Mouse (Mus musculus) heart, embryonic 10.5 days (tissue): ENCODE measurements at regions not wholly inside any gene's neighbourhood (a gene's known extent, or its start where the extent isn't known, plus 50 kb on each side); places are given as distances from the start of the nearest gene placed in this dataset.
"Not testable (repeated sequence)": the region's sequence is repeated elsewhere in the genome, so short reads cannot be mapped to it uniquely, and the experiment has no call there.

Experiments used
- DNase-seq: peaks from one replicate; pipeline ENCODE4 v3.0.0-alpha.2; 2017; ENCODE audit warnings: low spot score
- H3K27ac ChIP-seq: fragments of 300-500 bp; sonication (generic); 2 replicates; pipeline ENCODE4 v1.5.1; 2016; ENCODE audit warnings: mild to moderate bottlenecking
- H3K27me3 ChIP-seq: fragments of 300-500 bp; sonication (generic); 2 replicates; pipeline ENCODE4 v1.6.1; 2016; ENCODE audit warnings: mild to moderate bottlenecking; ENCODE audit not compliant: poor library complexity, insufficient read depth, severe bottlenecking
- H3K36me3 ChIP-seq: fragments of 300-500 bp; sonication (generic); 2 replicates; pipeline ENCODE4 v1.6.1; 2016; ENCODE audit warnings: mild to moderate bottlenecking, moderate library complexity
- H3K4me1 ChIP-seq: fragments of 300-500 bp; sonication (generic); 2 replicates; pipeline ENCODE4 v1.6.1; 2016; ENCODE audit warnings: mild to moderate bottlenecking
- H3K4me3 ChIP-seq: fragments of 300-500 bp; sonication (generic); 2 replicates; pipeline ENCODE4 v1.5.1; 2016; ENCODE audit warnings: mild to moderate bottlenecking, moderate library complexity
- H3K9me3 ChIP-seq: fragments of 300-500 bp; sonication (generic); 2 replicates; pipeline ENCODE4 v1.6.1; 2016; ENCODE audit warnings: mild to moderate bottlenecking, moderate library complexity
- WGBS: fragments of 180-500 bp; shearing (Covaris S2); methylation state at CpG from one replicate; pipeline ENCODE4 v1.1.7; 2016; 5-methylcytosine and 5-hydroxymethylcytosine counted together

GRCm38 (mm10) chr15:91916946-91917345 is 78.9 kb downstream of the Smgc start:
- Histone ChIP-seq H3K4me3 (no peak overlapping the region), H3K27ac (no peak overlapping the region), H3K4me1 (no peaks in the 10 kb centered on the region), H3K9me3 (no peaks in the 10 kb centered on the region), H3K27me3 (no peaks in the 10 kb centered on the region), H3K36me3 (no peaks in the 10 kb centered on the region)
- 61% methylated on average over 3 of the region's 3 CpGs for WGBS
- DNase-seq, result no peak

GRCm38 (mm10) chr15:91917877-91918276 is 79.8 kb downstream of the Smgc start:
- no peak overlapping the region for H3K27ac ChIP-seq
- H3K4me3 ChIP-seq, result no peak overlapping the region
- H3K9me3 ChIP-seq, result no peaks in the 10 kb centered on the region
- H3K36me3 ChIP-seq, result no peaks in the 10 kb centered on the region
- no peaks in the 10 kb centered on the region for H3K27me3 ChIP-seq
- WGBS, result 47% methylated on average over 4 of the region's 4 CpGs
- H3K4me1 ChIP-seq, result no peaks in the 10 kb centered on the region
- peak; percentile 74 for DNase-seq

GRCm38 (mm10) chr15:91924542-91924941 is 86.5 kb downstream of the Smgc start:
- no peaks in the 10 kb centered on the region for H3K9me3 ChIP-seq
- no peaks in the 10 kb centered on the region for H3K36me3 ChIP-seq
- H3K27me3 ChIP-seq, result no peaks in the 10 kb centered on the region
- no peak for DNase-seq
- H3K27ac ChIP-seq, result no peak overlapping the region
- 74% methylated on average over 4 of the region's 4 CpGs for WGBS
- no peaks in the 10 kb centered on the region for H3K4me1 ChIP-seq
- H3K4me3 ChIP-seq, result no peak overlapping the region

GRCm38 (mm10) chr15:91927492-91927891 is 89.4 kb downstream of the Smgc start:
- DNase-seq, result no peak
- H3K36me3 ChIP-seq, result no peaks in the 10 kb centered on the region
- H3K9me3 ChIP-seq, result no peaks in the 10 kb centered on the region
- no peak overlapping the region for H3K27ac ChIP-seq
- 21% methylated on average over 3 of the region's 3 CpGs for WGBS
- H3K4me3 ChIP-seq, result no peak overlapping the region
- no peaks in the 10 kb centered on the region for H3K4me1 ChIP-seq
- no peaks in the 10 kb centered on the region for H3K27me3 ChIP-seq

DNA sequence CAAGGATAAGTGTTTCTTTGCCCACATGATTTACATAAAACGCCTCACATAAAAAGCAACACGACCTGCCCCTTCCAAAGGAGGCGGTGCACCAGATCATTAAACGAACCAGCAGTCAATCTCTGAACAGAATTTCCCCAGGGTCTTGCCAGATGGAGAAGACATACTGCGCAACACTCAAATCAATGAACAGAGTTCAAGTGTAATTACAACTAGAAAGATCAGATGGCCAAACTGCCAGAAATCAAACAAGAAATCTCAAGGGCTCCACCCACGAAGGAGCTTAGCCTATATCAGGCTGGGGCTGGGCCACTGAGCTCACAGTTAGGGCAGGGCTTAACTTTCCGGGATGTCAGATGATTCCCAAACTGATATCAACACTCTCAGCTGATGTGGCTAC is 90.4 kb downstream of the Smgc start:
- Histone ChIP-seq H3K4me3 (no peak overlapping the region), H3K27me3 (no peaks in the 10 kb centered on the region), H3K4me1 (no peaks in the 10 kb centered on the region), H3K27ac (no peak overlapping the region), H3K9me3 (no peaks in the 10 kb centered on the region), H3K36me3 (no peaks in the 10 kb centered on the region)
- no peak for DNase-seq
- 77% methylated on average over 7 of the region's 7 CpGs for WGBS

DNA sequence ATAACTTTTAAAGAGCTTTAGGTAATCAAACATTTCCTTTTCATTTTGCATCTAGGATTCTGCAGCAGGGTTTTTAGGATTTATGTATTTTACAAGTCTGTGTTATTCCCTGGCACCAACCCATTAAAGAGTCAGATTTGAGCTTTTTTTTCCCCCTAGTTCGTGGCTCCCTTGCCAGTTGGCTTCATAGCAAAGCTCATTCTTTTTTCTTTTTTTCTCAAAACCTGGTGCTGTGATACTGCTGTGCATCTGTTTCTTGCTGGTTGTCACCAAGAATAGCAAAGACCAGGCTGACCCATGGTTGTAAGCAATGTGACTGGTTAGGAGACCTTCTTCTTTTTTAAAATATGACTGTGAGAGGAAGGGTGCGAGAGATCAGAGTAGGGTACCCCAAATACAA is 93.7 kb upstream of the Cntn1 start:
- no peak overlapping the region for H3K4me3 ChIP-seq
- no peaks in the 10 kb centered on the region for H3K27me3 ChIP-seq
- WGBS, result 65% methylated on average over 2 of the region's 2 CpGs
- H3K4me1 ChIP-seq, result no peaks in the 10 kb centered on the region
- no peak for DNase-seq
- no peak overlapping the region for H3K27ac ChIP-seq
- no peaks in the 10 kb centered on the region for H3K36me3 ChIP-seq
- no peaks in the 10 kb centered on the region for H3K9me3 ChIP-seq

DNA sequence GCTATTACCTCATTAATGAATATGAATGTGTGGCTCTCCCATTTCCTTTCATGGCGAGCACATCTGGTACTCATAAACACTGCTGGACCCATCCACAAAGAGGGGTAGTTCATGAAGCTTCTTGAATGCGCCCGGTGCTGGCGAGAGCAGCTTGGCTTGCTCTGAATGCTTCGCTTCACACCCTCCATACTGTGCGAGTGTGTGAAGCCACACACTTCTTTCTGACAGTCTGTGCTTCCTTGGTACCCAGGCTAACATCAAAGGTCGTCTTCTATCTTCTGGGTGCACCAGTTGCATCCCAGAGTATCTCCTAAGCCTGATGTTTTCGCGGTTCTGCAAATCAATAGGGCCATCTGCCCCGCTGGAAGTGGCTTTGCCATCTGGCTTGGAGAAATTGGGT is 85.8 kb upstream of the Cntn1 start:
- no peak for DNase-seq
- 76% methylated on average over 10 of the region's 10 CpGs for WGBS
- no peak overlapping the region for H3K4me3 ChIP-seq
- H3K4me1 ChIP-seq, result no peaks in the 10 kb centered on the region
- H3K9me3 ChIP-seq, result no peaks in the 10 kb centered on the region
- no peak overlapping the region for H3K27ac ChIP-seq
- no peaks in the 10 kb centered on the region for H3K27me3 ChIP-seq
- no peaks in the 10 kb centered on the region for H3K36me3 ChIP-seq

GRCm38 (mm10) chr15:91969378-91969777 is 81.6 kb upstream of the Cntn1 start:
- H3K4me3 ChIP-seq, result no peak overlapping the region
- DNase-seq, result no peak
- no peaks in the 10 kb centered on the region for H3K27me3 ChIP-seq
- 30% methylated on average over 10 of the region's 10 CpGs for WGBS
- H3K4me1 ChIP-seq, result no peaks in the 10 kb centered on the region
- no peak overlapping the region for H3K27ac ChIP-seq
- no peaks in the 10 kb centered on the region for H3K36me3 ChIP-seq
- H3K9me3 ChIP-seq, result no peaks in the 10 kb centered on the region

DNA sequence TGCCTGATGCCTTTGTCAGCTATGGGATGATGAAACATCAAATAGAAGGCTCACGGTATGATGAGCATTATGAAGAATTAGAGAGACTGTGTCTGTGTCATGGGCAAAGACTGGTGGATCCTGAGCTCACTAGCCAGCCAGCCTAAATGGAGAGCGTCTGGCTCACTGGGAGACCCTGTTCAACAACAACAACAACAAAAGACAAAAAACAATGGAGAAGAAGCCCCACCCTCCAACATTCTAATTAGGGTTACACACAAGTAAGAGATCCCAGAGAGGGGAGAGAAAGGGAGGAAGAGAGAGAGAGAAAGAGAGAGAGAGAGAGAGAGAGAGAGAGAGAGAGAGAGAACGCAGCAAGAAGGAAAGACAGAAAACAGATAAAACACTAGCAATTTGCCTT is 79.6 kb upstream of the Cntn1 start:
- Histone ChIP-seq H3K36me3 (no peaks in the 10 kb centered on the region), H3K27ac (no peak overlapping the region), H3K27me3 (no peaks in the 10 kb centered on the region), H3K4me3 (no peak overlapping the region), H3K9me3 (no peaks in the 10 kb centered on the region), H3K4me1 (no peaks in the 10 kb centered on the region)
- 79% methylated on average over 3 of the region's 3 CpGs for WGBS
- DNase-seq, result no peak

DNA sequence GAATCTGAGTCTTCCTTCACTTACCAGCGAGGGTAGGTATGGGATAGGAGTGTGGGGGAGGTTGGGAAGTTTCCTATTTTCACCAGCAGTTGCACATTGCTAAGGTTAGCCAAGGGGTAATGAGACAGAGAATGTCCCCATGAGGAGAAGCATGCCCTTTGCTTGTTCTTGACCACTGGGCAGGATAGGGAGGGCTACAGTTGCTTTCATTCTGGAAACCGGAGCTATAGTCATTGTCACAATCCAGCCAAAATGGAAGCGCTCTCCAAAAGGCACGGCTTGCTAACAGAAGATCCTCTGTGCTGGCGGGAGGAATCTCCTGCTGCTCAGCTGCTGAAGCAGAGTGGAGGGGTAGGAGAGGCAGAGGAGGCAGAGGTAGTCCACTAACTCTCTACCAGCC is 79.1 kb upstream of the Cntn1 start:
- H3K27ac ChIP-seq, result no peak overlapping the region
- WGBS, result 31% methylated on average over 5 of the region's 5 CpGs
- H3K36me3 ChIP-seq, result no peaks in the 10 kb centered on the region
- no peaks in the 10 kb centered on the region for H3K9me3 ChIP-seq
- no peaks in the 10 kb centered on the region for H3K4me1 ChIP-seq
- H3K4me3 ChIP-seq, result no peak overlapping the region
- no peak for DNase-seq
- no peaks in the 10 kb centered on the region for H3K27me3 ChIP-seq

GRCm38 (mm10) chr15:91975606-91976005 is 75.4 kb upstream of the Cntn1 start:
- H3K36me3 ChIP-seq, result no peaks in the 10 kb centered on the region
- DNase-seq, result no peak
- 75% methylated on average over 2 of the region's 2 CpGs for WGBS
- no peaks in the 10 kb centered on the region for H3K4me1 ChIP-seq
- H3K27me3 ChIP-seq, result no peaks in the 10 kb centered on the region
- no peaks in the 10 kb centered on the region for H3K9me3 ChIP-seq
- no peak overlapping the region for H3K4me3 ChIP-seq
- no peak overlapping the region for H3K27ac ChIP-seq

DNA sequence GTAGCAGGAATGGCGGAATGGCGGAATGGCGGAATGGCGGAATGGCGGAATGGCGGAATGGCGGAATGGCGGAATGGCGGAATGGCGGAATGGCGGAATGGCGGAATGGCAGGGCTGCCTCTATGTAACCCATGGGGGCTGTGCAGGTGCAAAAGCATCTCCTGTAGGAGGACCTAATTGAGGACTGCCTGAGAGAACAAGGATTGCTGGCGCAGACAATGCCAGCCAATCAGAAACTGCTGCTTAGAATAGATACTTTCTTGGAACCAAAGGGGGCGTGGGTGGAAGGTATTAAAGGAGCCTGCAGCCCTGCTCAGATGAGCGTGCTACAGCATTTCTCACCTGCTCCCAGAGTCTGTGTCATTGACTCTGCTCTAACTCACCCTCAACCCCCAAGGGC is 67.8 kb upstream of the Cntn1 start:
- H3K4me3 ChIP-seq, H3K4me1 ChIP-seq, H3K27ac ChIP-seq, DNase-seq, H3K27me3 ChIP-seq, H3K36me3 ChIP-seq: not testable (repeated sequence)
- peaks cover 15% of the 10 kb centered on the region for H3K9me3 ChIP-seq
- 95% methylated on average over 15 of the region's 15 CpGs for WGBS

- no peak overlapping the region for H3K27ac ChIP-seq
- H3K4me3 ChIP-seq, result no peak overlapping the region
- H3K4me1 ChIP-seq, result no peaks in the 10 kb centered on the region
- H3K36me3 ChIP-seq, result no peaks in the 10 kb centered on the region
- no peaks in the 10 kb centered on the region for H3K9me3 ChIP-seq
- WGBS, result 77% methylated on average over 6 of the region's 6 CpGs
- DNase-seq, result no peak
- no peaks in the 10 kb centered on the region for H3K27me3 ChIP-seq
Measured at GRCm38 (mm10) chr15:92000086-92000485, 50.9 kb upstream of the Cntn1 start.
